Mouse (Mus musculus): ENCODE results near the gene Sipa1l1.

The Sipa1l1 gene

DNA sequence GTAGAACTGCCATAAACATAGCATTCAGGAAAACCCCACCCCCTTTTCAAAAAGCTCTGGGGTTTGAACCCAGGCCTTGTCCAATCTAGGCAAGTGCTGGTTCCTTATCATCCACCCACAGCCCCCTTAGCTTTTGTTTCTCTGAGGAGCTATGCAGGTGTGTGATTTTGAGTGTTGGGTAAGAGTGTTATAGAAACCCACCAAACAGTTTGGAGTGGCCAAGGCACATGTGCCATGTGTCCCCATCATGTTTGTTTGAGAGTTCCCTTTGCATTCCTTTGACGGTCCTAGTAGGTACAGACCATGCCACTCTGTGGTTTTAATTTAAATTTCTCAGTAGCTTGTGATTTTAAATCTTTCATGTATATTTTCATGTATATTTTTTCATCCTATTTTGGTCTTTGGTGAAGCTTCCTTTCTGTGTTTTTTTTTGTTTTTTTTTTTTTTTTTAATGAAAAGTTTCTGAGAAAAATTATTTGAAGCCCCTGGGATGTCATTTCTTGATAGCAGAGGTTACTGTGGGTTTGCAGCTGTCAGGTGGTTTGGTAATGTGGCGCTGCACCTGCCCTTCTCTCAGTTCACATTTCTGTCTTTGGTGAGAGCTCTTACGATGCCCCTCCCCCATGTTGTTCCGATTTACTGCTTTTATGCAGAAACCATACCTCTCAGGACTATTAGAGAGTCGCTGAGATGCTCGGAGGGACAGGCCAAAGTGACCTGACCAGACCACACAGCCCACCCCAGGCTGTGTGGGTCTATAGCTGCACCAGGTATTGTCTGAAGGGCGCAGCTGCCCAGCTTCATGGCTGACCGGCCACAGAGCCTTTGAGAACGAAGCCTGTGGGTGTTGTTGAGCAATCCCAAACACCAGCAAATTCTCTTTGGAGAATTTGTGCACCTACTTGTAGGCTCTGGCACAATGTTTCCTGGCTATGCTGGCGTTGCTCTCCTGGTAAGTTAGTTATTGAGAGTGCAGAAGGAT is 126.1 kb downstream of the Sipa1l1 start:
- DNase-seq (ENCODE audit: low read depth, low spot score) = no peak

DNA sequence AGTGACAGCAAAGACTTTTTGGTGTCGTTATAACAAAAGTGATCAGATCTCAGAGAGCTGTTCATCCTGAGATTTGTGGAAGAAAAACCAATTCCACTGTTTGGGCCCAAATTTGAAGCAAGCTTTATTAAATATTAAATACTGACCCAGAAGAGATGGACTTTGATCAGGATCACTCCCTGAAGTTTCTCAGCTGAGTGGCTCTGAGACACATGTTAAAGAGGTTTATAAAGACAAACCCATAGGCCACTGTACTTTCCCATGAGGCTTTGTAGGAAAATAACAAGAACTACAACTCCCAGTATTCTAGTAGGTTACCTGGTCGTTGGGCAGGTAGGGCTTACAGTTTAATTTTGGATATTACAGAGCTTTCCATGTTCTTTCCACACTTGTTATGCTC is 127.2 kb downstream of the Sipa1l1 start:
- no peak for DNase-seq (ENCODE audit: low read depth, low spot score)

DNA sequence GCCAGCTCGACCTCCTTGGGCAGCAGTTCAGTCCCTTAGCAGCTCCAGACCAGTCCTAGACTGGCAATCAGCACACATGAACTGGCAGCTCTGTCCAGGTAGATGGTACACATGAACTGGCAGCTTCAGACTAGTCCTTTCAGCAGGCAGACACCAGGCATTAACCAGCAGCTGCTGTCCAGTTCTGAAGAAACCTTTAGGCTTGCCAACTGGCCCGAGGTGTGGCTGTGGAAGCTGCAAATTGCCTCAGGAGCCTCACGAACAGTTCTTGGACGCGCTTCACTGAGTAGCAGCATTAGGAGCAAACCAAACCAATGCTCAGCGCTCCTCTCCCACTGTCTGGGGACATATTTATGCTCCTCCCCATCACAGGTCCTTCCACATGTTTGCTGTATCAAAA is 128.1 kb downstream of the Sipa1l1 start:
- DNase-seq (ENCODE audit: low read depth, low spot score) = no peak

DNA sequence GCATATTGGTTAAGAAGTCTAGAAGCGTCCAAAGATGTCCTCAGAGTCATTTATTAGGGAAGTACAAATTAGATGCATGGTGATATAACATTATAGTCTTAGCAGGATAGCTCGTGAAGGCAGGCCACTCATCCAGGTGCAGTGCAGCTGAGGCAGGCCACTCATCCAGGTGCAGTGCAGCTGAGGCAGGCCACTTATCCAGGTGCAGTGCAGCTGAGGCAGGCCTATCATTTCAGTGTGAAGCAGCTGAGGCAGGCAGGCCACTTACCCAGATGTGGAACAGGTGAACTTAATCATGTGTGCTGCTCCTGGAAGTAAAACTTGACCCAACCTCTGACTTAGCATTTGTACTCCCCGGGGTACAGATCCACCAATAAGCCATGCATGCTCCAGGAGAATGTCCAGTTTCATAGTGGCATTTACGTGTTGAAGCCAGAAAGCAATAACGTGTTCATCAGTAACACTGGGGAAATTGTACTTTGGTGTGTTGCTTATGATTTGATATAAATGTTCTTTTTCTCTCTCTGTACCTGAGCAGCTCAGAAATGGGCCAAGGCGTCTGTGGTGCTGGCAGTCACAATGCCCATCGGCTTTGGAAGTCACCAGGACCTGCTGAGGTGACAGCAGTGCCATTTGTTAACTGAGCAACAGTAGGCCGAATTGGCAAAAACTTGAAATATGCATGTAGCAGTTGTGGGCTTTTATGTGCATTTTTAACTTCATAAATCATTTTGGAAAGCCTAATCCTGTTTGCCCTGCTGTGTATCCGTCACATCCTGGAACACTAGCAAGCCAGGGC is 129.7 kb downstream of the Sipa1l1 start:
- no peak for DNase-seq (ENCODE audit: low read depth, low spot score)

DNA sequence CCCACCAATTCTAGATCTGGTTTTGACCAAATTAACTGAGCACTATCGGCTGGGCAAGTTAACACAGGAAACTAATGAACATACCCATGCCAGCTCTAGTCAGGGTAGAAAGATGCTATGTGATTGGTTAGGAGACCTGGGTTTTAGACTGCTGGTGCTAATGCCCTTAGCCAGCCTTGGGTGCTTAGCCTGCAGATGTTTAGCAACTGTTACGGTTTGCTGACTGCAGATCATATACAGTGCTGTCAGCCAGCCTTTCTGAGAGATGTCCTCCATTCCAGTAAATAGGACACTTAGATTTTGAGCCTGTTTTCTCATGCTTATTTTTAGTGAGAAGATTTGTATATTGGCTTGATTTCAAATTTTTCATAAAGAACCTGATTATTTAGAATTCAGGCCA is 135.0 kb downstream of the Sipa1l1 start:
- no peak for DNase-seq (ENCODE audit: low read depth, low spot score)

DNA sequence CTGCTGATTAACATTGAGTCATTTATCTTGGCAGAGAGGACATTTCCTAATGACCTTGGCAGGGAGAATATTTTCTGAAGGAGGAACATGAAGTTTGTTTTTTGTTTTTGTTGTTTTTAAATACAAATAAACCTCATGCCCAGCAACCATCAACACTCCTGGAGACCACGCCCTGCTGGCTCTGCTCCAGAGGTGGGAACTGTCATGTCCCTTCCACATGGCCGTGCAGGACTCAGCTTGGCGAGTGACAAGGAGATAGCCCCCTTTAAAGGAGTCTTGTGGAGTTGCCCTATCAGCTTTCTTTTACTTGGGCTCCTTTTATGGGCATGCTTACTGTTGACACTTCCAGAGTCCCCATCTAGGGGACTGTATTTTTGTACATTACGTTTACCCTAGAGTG is 136.9 kb downstream of the Sipa1l1 start:
- no peak for DNase-seq (ENCODE audit: low read depth, low spot score)

DNA sequence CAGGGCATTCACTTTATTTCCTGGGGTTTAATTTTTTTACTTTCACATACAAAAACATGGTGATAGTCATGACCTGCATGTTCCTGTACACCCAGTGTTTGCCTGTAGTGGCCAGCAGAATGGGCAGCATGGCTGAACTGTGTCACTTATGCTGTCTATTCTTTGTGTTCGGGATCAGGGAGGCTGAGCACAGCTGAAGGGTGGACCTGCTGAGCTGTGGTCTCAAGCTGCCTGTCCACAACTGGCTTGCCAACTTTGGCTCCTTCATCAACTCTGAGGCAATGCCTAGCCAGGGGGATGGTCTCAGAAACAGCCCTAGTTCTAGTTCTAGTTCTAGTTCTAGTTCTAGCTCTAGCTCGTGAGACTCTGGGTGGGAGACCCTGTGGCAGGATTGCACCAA is 142.5 kb downstream of the Sipa1l1 start:
- no peak for DNase-seq (ENCODE audit: low read depth, low spot score)

DNA sequence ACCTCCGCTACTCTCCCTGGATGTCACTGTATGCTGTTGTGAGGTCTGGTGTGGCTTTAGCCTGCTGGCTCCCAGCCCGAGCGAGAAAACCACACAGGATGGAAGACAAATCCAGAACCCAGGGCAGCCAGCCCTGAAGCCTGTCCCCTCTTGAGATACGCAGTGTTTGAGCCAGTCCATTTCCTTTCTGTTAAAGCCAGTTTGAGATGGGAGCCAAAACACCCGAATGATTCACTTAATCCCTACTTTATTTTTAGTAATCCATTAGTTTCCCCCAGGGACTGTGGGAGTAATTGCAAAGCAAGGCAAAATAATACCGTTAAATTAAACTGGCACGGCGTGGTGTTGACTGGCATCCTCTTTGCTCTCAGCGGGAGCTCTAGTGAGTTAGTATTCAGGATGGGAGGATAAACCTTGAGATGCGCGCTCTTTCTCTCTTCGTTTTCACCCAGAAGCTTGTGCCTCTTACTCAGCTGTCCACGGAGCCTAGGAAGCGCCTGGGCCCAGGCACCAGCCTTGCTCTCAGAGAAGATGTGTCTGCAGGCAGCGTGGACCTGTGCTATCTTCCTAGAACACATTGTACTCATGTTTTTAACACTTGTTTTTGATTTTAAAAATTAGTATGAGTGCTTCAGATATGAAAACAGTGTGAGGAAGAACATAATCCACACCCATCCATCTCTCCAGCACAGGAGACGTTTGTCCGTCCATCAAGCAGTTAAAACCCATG is 143.1 kb downstream of the Sipa1l1 start:
- DNase-seq (ENCODE audit: low read depth, low spot score) = no peak

DNA sequence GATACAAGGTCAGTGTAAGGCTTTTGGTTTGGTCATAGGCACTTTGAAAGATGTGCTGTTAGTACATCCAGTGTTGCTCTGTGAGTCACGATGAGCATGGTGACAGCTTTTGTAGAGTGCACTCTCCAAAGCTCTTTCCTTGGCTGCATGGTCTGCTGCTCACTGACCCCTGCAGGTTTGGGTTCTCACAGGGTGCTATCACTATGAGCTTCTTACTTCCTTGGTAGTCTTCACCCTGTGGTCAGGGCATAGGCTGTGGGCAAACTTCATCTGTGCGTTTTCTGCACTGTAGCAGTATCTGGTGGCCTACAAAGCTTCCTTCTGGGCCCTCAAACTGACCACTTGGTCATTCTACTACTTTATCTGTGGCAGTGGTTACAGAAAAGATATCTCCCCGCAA is 144.0 kb downstream of the Sipa1l1 start:
- DNase-seq (ENCODE audit: low read depth, low spot score) = no peak

DNA sequence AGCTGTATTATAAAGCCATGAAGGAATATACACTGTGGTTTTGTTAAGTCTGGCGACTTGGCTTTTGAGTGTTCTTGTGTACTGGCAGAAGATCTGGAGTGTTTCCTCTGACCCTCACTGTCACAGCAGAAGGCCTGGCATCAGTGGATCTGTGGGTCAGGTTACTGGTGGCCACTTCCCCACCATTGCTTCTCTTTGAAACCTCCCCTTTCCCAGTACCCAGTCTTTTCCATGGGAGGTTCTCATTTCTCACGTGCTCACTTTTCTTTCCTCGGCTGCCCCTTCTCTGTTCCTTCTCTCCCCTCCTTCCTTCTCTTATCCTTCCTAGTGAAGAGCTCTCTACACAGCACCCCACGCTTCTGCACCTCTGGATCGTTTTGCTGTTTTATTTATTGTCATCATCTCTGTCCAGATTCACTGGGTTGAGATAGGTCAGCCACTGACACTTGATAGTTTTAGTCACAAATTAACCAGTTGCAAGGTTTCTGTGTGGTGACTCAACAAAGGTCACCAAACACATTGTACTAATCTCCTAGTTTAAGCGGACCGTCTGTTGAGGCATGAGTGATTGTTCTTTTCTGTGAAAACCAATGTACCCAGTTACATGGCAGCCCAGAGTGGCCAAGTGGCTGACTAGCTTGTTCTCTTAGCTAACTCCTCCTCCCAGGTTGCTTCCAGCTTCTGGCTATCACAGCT is 150.5 kb downstream of the Sipa1l1 start:
- DNase-seq (ENCODE audit: low read depth, low spot score) = no peak

DNA sequence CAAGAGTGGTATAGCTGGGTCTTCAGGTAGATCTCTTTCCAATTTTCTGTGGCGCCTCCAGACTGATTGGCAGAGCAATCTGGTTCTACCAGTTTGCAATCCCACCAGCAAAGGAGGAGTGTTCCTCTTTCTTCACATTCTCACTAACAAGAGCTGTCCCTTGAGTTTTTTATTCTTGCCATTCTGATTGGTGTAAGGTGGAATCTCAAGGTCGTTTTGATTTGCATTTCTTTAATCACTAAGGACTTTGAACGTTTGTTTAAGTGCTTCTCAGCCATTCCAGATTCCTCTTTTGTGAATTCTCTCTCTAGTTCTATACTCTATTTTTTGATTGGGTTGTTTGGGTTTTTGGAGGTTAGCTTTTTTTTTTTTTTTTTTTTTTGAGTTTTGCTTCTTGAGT is 151.1 kb downstream of the Sipa1l1 start:
- no peak for DNase-seq (ENCODE audit: low read depth, low spot score)

DNA sequence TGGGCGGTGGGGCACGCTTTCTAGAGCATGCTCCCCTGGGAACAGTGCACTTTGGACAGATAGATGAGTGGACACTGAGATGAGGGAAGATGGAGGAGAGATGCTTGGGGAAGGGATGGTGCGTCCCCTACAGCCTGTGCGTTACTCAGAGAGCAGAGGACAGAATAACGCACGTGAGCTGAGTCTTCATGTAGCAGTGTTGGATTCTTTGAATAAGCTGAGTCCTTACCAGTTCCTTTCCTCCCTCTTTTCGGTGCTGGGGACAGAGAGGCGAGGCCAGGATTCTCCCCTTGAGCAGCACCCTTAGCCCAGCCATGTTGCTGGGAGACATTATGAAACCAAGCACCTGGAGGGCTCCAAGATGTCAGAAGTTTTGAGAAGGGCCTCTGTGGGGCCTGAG is 152.3 kb downstream of the Sipa1l1 start:
- DNase-seq (ENCODE audit: low read depth, low spot score) = no peak

DNA sequence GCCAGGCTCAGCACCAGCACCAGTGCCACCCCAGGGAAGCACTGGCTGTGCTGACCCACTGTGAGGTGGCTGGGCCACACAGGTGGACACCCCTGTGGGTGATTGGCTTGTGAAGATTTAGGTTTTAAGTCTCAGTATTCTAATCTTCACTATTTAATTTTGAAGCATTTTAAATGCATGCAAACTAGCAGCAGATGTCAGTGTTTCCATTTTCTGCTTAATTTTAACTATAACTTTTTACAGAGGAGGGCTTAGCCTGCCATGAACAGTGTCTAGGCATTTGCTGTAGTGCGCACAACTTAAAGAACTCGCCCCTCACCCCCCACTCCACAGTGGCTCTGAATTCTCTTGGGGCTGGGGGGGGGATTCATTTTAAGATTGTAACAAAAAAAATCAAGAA is 152.7 kb downstream of the Sipa1l1 start:
- no peak for DNase-seq (ENCODE audit: low read depth, low spot score)

DNA sequence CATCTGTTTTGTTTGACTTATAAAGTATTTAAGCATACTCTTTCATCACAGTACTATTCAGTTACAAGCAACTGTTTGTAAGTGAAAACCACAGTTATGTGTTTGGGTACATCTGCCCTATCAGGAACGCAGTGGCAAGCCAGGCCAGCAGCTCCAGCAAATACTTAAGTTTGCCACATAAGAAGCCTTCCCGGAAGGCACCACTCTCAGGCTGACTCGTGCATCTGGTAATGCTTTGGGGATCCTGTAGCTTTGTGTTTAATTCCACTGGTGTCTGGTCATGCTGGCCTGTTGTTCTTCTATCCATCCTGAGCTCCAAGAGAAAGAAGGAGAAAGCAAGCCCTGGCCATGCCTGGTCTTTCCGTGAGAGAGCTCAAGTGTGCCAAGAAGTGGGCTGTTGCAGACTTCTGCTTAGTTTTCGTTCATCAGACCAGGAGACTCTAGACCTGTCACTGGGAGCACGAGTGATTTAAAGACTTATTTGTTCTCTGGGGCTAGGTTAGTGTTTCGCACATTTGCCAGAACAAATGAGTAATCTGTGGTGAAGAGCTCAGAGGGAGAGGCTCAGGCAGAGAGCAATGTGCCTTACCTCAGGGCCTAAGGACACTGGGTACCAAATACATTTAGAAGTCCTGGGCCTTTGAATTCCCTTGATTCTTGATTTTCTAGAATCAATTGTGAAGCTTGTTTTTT is 153.8 kb downstream of the Sipa1l1 start:
- no peak for DNase-seq (ENCODE audit: low read depth, low spot score)

DNA sequence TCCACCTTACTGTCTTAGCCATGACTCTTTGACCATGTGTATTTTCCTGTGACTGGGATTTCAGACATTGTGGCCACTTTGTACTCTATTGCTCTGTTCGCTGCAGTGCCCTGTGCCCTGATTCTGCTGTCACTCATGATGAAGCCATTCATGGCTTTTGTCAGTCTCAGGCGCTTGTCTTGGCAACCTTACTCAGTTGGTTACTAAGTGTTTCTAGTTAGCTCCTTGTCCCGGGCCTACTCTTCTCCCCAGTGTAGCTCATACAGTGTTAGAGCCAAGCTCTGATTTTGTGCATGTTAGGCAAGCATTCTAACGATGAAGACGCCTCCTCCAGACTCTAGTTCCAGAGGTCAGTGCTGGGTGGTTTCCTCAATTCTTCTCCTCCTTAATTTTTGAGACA is 155.5 kb downstream of the Sipa1l1 start:
- no peak for DNase-seq (ENCODE audit: low read depth, low spot score)

DNA sequence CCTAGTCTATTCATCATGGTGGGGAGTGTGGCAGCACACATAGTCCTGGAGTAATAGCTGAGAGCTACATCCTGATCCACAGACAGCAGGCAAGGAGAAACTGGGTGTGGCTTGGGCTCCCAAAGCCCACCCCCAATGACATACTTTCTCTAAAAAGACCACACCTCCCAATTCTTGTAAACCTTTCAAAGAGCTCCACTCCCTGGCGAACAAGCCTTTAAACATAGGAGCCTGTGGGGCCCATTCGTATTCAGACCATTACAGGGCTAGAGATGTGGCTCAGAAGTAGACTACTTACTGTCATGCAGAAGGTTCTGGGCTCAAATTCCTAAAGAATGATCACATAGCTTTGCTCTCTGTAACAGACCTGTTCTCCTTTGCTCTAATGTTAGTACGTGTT is 156.4 kb downstream of the Sipa1l1 start:
- no peak for DNase-seq (ENCODE audit: low read depth, low spot score)

DNA sequence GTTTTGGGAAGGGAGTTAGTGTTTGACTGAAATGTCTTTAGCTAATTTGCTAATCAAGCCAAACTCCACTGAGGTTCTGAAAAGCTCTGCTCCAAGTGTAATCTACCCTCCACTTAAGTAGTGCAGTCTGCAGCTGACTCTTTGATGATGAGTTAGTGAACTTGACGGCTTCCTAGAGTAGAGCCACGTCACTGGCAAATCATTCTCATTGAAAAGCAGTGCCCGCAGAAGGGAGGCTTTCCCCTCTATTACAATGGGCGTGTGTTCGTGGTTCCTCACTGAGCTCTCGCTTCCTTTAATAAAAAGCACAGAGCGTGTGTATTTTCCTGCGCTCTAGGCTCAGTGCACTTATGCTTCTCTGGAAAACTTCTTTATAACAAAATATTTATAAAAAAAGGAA is 157.3 kb downstream of the Sipa1l1 start:
- no peak for DNase-seq (ENCODE audit: low read depth, low spot score)

DNA sequence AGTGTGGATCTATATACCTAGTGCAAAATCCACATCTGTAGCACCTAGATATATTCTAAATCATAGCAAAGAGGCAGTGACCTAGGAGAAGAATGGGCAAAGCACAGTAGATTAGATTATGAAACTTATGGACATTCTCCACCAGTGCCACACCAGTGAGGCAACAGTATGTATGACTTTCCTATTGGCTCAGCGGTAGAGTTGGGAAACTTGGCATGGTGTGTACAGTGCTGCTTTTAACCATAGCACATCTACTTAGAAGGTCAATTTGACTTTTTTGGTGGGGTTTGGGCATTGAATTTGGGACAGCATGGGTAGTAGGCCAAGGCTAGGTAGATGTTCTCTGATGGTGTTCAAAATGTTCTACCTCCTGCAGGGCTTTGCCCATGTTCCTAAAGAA is 159.0 kb downstream of the Sipa1l1 start:
- DNase-seq (ENCODE audit: low read depth, low spot score) = no peak

DNA sequence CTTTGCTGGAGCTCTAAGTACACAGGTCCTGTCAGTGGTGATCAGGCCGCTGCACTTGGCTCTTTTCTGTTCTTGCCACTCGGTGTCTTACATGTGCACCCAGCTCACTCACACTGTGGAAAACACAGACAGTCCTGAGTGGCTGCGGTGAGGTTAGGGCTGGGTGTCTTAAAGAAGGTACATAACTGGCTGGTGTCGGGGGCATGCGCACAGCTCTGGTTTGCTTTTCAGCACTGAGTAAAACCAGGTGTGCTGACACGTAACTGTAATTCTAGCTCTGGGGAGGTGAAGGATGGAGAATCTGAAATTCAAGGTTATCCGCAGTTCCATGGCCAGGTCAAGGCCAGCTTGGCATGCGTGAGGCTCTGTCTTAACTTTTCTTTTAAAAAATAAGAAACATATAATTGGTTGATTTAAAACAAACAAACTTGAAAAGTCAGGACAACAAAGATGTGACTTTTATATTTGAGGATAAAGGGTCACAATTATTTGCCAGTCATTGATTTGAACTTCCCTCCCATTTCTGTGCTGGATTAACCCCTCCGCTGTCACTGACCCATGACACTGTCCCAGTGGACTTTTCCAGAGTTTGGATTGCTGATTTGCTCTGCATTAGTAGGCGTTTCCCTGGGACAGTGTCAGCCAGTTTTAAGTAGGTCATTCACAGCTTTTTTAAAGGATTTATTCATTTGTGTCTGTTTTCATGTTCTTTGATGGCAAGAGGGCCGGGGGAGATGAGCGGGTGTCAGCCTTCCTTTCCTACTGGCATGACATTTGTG is 163.9 kb downstream of the Sipa1l1 start:
- peak; percentile 56 for DNase-seq (ENCODE audit: low read depth, low spot score)

DNA sequence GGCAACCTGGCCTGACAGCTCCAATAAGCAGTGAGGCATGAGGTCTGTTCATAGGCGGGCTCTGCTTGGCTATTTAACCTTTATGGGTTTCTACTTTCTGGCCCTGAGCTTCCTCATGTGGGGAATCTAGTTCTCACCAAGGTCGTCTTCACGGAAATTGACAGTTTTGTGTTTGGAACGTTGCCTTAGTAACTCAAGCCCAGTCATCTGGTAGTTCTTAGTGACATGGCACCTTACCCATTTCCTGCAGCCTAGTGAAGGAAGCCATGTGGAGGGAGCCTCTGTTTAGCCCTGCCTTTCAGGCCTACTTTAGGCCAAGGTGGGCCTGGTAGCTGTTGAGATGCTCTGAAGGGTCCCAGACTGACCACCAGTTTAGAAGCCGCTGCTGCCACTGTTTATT is 164.9 kb downstream of the Sipa1l1 start:
- DNase-seq (ENCODE audit: low read depth, low spot score) = peak; percentile 79
